Mouse (Mus musculus): Measurements from ENCODE around the gene Tacc2. TPM values are rescaled to one million over a fixed set of nuclear protein-coding genes. Genes with fewer than 3 reads are reported as not detected.
A peak's percentile ranks its signal among the peaks of the same experiment; 100 is the strongest.
"Not testable (repeated sequence)": the region's sequence is repeated elsewhere in the genome, so short reads cannot be mapped to it uniquely, and the experiment has no call there.

Gene Tacc2
- polyA plus RNA-seq, 1 experiment from 2014 or later, result 35.2 TPM

GRCm38 (mm10) chr7:130574211-130574991 lies 2.8 kb upstream of the Tacc2 start:
- peak overlapping the region; percentile 72 for H3K27ac ChIP-seq (ENCODE audit: low read length)
- no peak overlapping the region for H3K4me3 ChIP-seq (ENCODE audit: low read depth, low read length)
- 0 out of 2 replicates have a peak overlapping the region, but pooled peaks have one; percentile 13 for H3K4me2 ChIP-seq (replicated peaks; ENCODE audit: low read depth, low read length)
- H3K27me3 ChIP-seq (ENCODE audit: control insufficient read depth, insufficient read depth, low read length), result no peaks in the 10 kb centered on the region
- no peaks in the 10 kb centered on the region for H3K36me3 ChIP-seq (ENCODE audit: control insufficient read depth, insufficient read depth, low read length)
- no peak overlapping the region for H3K9ac ChIP-seq (replicated peaks; ENCODE audit: low read depth, low read length)
- WGBS, result 52% methylated on average over 13 of the region's 13 CpGs
- no peaks in the 10 kb centered on the region for H3K4me1 ChIP-seq (ENCODE audit: control insufficient read depth, insufficient read depth, low read length)
- H3K9me3 ChIP-seq (ENCODE audit: control insufficient read depth, low read depth, low read length), result no peaks in the 10 kb centered on the region
- peak; percentile 71 for ATAC-seq (ENCODE audit: insufficient number of reproducible peaks, insufficient read depth, low FRiP score, low read depth)

GRCm38 (mm10) chr7:130576981-130577380 lies 257 bp upstream of the Tacc2 start:
- H3K27ac ChIP-seq (ENCODE audit: low read length), result no peak overlapping the region

GRCm38 (mm10) chr7:130578066-130578465 lies 828 bp downstream of the Tacc2 start:
- no peaks in the 10 kb centered on the region for H3K9me3 ChIP-seq (ENCODE audit: control insufficient read depth, low read depth, low read length)
- H3K4me2 ChIP-seq (replicated peaks; ENCODE audit: low read depth, low read length), result 0 out of 2 replicates have a peak overlapping the region, but pooled peaks have one; percentile 30
- no peaks in the 10 kb centered on the region for H3K4me1 ChIP-seq (ENCODE audit: control insufficient read depth, insufficient read depth, low read length)
- 81% methylated on average over 2 of the region's 2 CpGs for WGBS
- ATAC-seq (ENCODE audit: insufficient number of reproducible peaks, insufficient read depth, low FRiP score, low read depth), result no peak
- no peaks in the 10 kb centered on the region for H3K36me3 ChIP-seq (ENCODE audit: control insufficient read depth, insufficient read depth, low read length)
- no peaks in the 10 kb centered on the region for H3K27me3 ChIP-seq (ENCODE audit: control insufficient read depth, insufficient read depth, low read length)
- no peak overlapping the region for H3K9ac ChIP-seq (replicated peaks; ENCODE audit: low read depth, low read length)
- no peak overlapping the region for H3K4me3 ChIP-seq (ENCODE audit: low read depth, low read length)
- no peak overlapping the region for H3K27ac ChIP-seq (ENCODE audit: low read length)

More at GRCm38 (mm10) chr7:130576981-130577380, 257 bp upstream of the Tacc2 start:
- no peak for ATAC-seq (ENCODE audit: insufficient number of reproducible peaks, insufficient read depth, low FRiP score, low read depth)
- Histone ChIP-seq H3K4me3 (ENCODE audit: low read depth, low read length) (peak overlapping the region; percentile 15), H3K4me1 (ENCODE audit: control insufficient read depth, insufficient read depth, low read length) (no peaks in the 10 kb centered on the region), H3K4me2 (replicated peaks; ENCODE audit: low read depth, low read length) (peak overlapping the region; percentile 30), H3K9me3 (ENCODE audit: control insufficient read depth, low read depth, low read length) (no peaks in the 10 kb centered on the region), H3K27me3 (ENCODE audit: control insufficient read depth, insufficient read depth, low read length) (no peaks in the 10 kb centered on the region), H3K9ac (replicated peaks; ENCODE audit: low read depth, low read length) (no peak overlapping the region), H3K36me3 (ENCODE audit: control insufficient read depth, insufficient read depth, low read length) (no peaks in the 10 kb centered on the region)
- 17% methylated on average over 10 of the region's 10 CpGs for WGBS

GRCm38 (mm10) chr7:130578607-130579006 lies 1.4 kb downstream of the Tacc2 start:
- H3K27me3 ChIP-seq (ENCODE audit: control insufficient read depth, insufficient read depth, low read length), result no peaks in the 10 kb centered on the region
- no peak for ATAC-seq (ENCODE audit: insufficient number of reproducible peaks, insufficient read depth, low FRiP score, low read depth)
- no peaks in the 10 kb centered on the region for H3K9me3 ChIP-seq (ENCODE audit: control insufficient read depth, low read depth, low read length)
- H3K36me3 ChIP-seq (ENCODE audit: control insufficient read depth, insufficient read depth, low read length), result no peaks in the 10 kb centered on the region
- no peak overlapping the region for H3K4me3 ChIP-seq (ENCODE audit: low read depth, low read length)
- H3K27ac ChIP-seq (ENCODE audit: low read length), result no peak overlapping the region
- H3K4me2 ChIP-seq (replicated peaks; ENCODE audit: low read depth, low read length), result no peak overlapping the region
- no peaks in the 10 kb centered on the region for H3K4me1 ChIP-seq (ENCODE audit: control insufficient read depth, insufficient read depth, low read length)
- WGBS, result 65% methylated on average over 5 of the region's 5 CpGs
- no peak overlapping the region for H3K9ac ChIP-seq (replicated peaks; ENCODE audit: low read depth, low read length)

- Histone ChIP-seq H3K4me2 (replicated peaks; ENCODE audit: low read depth, low read length) (no peak overlapping the region), H3K27ac (ENCODE audit: low read length) (no peak overlapping the region), H3K9ac (replicated peaks; ENCODE audit: low read depth, low read length) (no peak overlapping the region), H3K9me3 (ENCODE audit: control insufficient read depth, low read depth, low read length) (no peaks in the 10 kb centered on the region), H3K4me1 (ENCODE audit: control insufficient read depth, insufficient read depth, low read length) (no peaks in the 10 kb centered on the region; the same call in 1 of the 2 replicates), H3K36me3 (ENCODE audit: control insufficient read depth, insufficient read depth, low read length) (no peaks in the 10 kb centered on the region), H3K4me3 (ENCODE audit: low read depth, low read length) (no peak overlapping the region), H3K27me3 (ENCODE audit: control insufficient read depth, insufficient read depth, low read length) (no peaks in the 10 kb centered on the region)
- WGBS, result 81% methylated on average over 2 of the region's 2 CpGs
- ATAC-seq (ENCODE audit: insufficient number of reproducible peaks, insufficient read depth, low FRiP score, low read depth), result no peak
These were observed 9.4 kb downstream of the Tacc2 start for GRCm38 (mm10) chr7:130586521-130587072.

- H3K4me2 ChIP-seq (replicated peaks; ENCODE audit: low read depth, low read length), result no peak overlapping the region
- H3K27ac ChIP-seq (ENCODE audit: low read length), result no peak overlapping the region; the same call in 1 of the 2 replicates
- H3K9ac ChIP-seq (replicated peaks; ENCODE audit: low read depth, low read length), result no peak overlapping the region
- 55% methylated on average over 13 of the region's 13 CpGs for WGBS
- no peak overlapping the region for H3K4me3 ChIP-seq (ENCODE audit: low read depth, low read length)
- H3K4me1 ChIP-seq (ENCODE audit: control insufficient read depth, insufficient read depth, low read length), result no peaks in the 10 kb centered on the region; the same call in 1 of the 2 replicates
- H3K36me3 ChIP-seq (ENCODE audit: control insufficient read depth, insufficient read depth, low read length), result no peaks in the 10 kb centered on the region
- no peaks in the 10 kb centered on the region for H3K27me3 ChIP-seq (ENCODE audit: control insufficient read depth, insufficient read depth, low read length)
- no peaks in the 10 kb centered on the region for H3K9me3 ChIP-seq (ENCODE audit: control insufficient read depth, low read depth, low read length)
- no peak for ATAC-seq (ENCODE audit: insufficient number of reproducible peaks, insufficient read depth, low FRiP score, low read depth)
These were observed 13.0 kb downstream of the Tacc2 start for GRCm38 (mm10) chr7:130590081-130590828.

GRCm38 (mm10) chr7:130590845-130591437 lies 13.7 kb downstream of the Tacc2 start:
- H3K36me3 ChIP-seq (ENCODE audit: control insufficient read depth, insufficient read depth, low read length), result no peaks in the 10 kb centered on the region
- 53% methylated on average over 8 of the region's 8 CpGs for WGBS
- H3K27ac ChIP-seq (ENCODE audit: low read length), result no peak overlapping the region
- H3K27me3 ChIP-seq (ENCODE audit: control insufficient read depth, insufficient read depth, low read length), result no peaks in the 10 kb centered on the region
- no peak for ATAC-seq (ENCODE audit: insufficient number of reproducible peaks, insufficient read depth, low FRiP score, low read depth)
- no peaks in the 10 kb centered on the region for H3K9me3 ChIP-seq (ENCODE audit: control insufficient read depth, low read depth, low read length)
- no peak overlapping the region for H3K4me3 ChIP-seq (ENCODE audit: low read depth, low read length)
- H3K4me1 ChIP-seq (ENCODE audit: control insufficient read depth, insufficient read depth, low read length), result no peaks in the 10 kb centered on the region; the same call in 1 of the 2 replicates
- H3K4me2 ChIP-seq (replicated peaks; ENCODE audit: low read depth, low read length), result no peak overlapping the region
- no peak overlapping the region for H3K9ac ChIP-seq (replicated peaks; ENCODE audit: low read depth, low read length)

GRCm38 (mm10) chr7:130592975-130593374 lies 15.7 kb downstream of the Tacc2 start:
- not testable (repeated sequence) for H3K4me2 ChIP-seq (replicated peaks; ENCODE audit: low read depth, low read length); H3K27me3 ChIP-seq (ENCODE audit: control insufficient read depth, insufficient read depth, low read length); H3K36me3 ChIP-seq (ENCODE audit: control insufficient read depth, insufficient read depth, low read length); ATAC-seq (ENCODE audit: insufficient number of reproducible peaks, insufficient read depth, low FRiP score, low read depth); H3K9ac ChIP-seq (replicated peaks; ENCODE audit: low read depth, low read length); H3K27ac ChIP-seq (ENCODE audit: low read length); H3K9me3 ChIP-seq (ENCODE audit: control insufficient read depth, low read depth, low read length); H3K4me3 ChIP-seq (ENCODE audit: low read depth, low read length); H3K4me1 ChIP-seq (ENCODE audit: control insufficient read depth, insufficient read depth, low read length)
- no CpG with 5 or more reads among the region's 11 CpGs for WGBS

Measured in stomach, embryonic 14.5 days (tissue).